Mouse (Mus musculus) lung, postnatal 0 days (tissue): ENCODE data around the gene Mrpl54. TPM values are rescaled to one million over a fixed set of nuclear protein-coding genes. Genes with fewer than 3 reads are reported as not detected.

Experiments
- ATAC-seq: fragments of 200-750 bp; cut with Nextera tagmentation; 2 replicates; pipeline ENCODE4 v1.8.0; 2017; ENCODE audit warnings: moderate library complexity
- DNase-seq: peaks from one replicate; pipeline ENCODE4 v3.0.0-alpha.2; 2016; ENCODE audit warnings: low spot score
- H3K27ac ChIP-seq: fragments of 300-500 bp; sonication (generic); 2 replicates; pipeline ENCODE4 v1.5.1; 2014; ENCODE audit warnings: antibody characterized with exemption, mild to moderate bottlenecking, low read length, mixed read lengths
- H3K27me3 ChIP-seq: fragments of 300-500 bp; sonication (generic); replicated peaks from 2 replicates; pipeline ENCODE4 v1.6.1; 2014; ENCODE audit warnings: low read length, mixed read lengths; ENCODE audit not compliant: insufficient read depth
- H3K36me3 ChIP-seq: fragments of 300-500 bp; sonication (generic); 2 replicates; pipeline ENCODE4 v1.6.1; 2014; ENCODE audit warnings: low read length, mixed read lengths; ENCODE audit not compliant: insufficient read depth
- H3K4me1 ChIP-seq: fragments of 300-500 bp; sonication (generic); 2 replicates; pipeline ENCODE4 v1.6.1; 2014; ENCODE audit warnings: antibody characterized with exemption, low read depth, low read length, mixed read lengths; ENCODE audit not compliant: insufficient read depth
- H3K4me2 ChIP-seq: fragments of 300-500 bp; sonication (generic); replicated peaks from 2 replicates; pipeline ENCODE4 v1.6.1; 2014; ENCODE audit warnings: low read depth, mild to moderate bottlenecking, low read length, moderate library complexity, mixed read lengths
- H3K4me3 ChIP-seq: fragments of 300-500 bp; sonication (generic); 2 replicates; pipeline ENCODE4 v1.5.1; 2014; ENCODE audit warnings: low read depth, low read length
- H3K9ac ChIP-seq: fragments of 300-500 bp; sonication (generic); replicated peaks from 2 replicates; pipeline ENCODE4 v1.6.1; 2014; ENCODE audit warnings: low read depth, mild to moderate bottlenecking
- H3K9me3 ChIP-seq: fragments of 300-500 bp; sonication (generic); 2 replicates; pipeline ENCODE4 v1.6.1; 2016; ENCODE audit warnings: low read length, mixed read lengths
- CTCF ChIP-seq: IDR thresholded peaks from 2 replicates; pipeline ENCODE4 v1.5.1; 2016; ENCODE audit warnings: antibody characterized with exemption, mild to moderate bottlenecking
- EP300 ChIP-seq: IDR thresholded peaks from 2 replicates; pipeline ENCODE4 v1.6.1; 2016; ENCODE audit warnings: antibody characterized with exemption, mild to moderate bottlenecking, control low read depth
- WGBS: fragments of 180-500 bp; shearing (Covaris S2); extraction: QIAGEN DNeasy Blood & Tissue Kit; methylation state at CpG from one replicate; pipeline ENCODE4 v1.1.7; 2014; 5-methylcytosine and 5-hydroxymethylcytosine counted together
- polyA plus RNA-seq: library from polyadenylated mRNA; unstranded; fragments of >200 nt; fragmentation: Nextera tagmentation; extraction: Ambion mirVana; gene quantifications from 2 replicates; pipeline ENCODE4 v1.2.1, GENCODE M21; 2015

The Mrpl54 gene
- polyA plus RNA-seq, 1 experiment from 2014 or later: 162 TPM

- ATAC-seq (no peak), DNase-seq (no peak)
- TF ChIP-seq EP300 (no peak), CTCF (no peak)
- no peaks in the 10 kb centered on the region for H3K27me3 ChIP-seq
- 76% methylated on average over 22 of the region's 22 CpGs for whole genome bisulfite sequencing
- peaks cover 7% of the 10 kb centered on the region for H3K36me3 ChIP-seq
- no peak overlapping the region for H3K4me3 ChIP-seq
- no peak overlapping the region for H3K4me2 ChIP-seq
- no peaks in the 10 kb centered on the region for H3K4me1 ChIP-seq
- no peak overlapping the region for H3K27ac ChIP-seq
- H3K9me3 ChIP-seq: no peaks in the 10 kb centered on the region
- H3K9ac ChIP-seq: no peak overlapping the region
Measured at GRCm38 (mm10) chr10:81277676-81278075, 10.9 kb upstream of the Mrpl54 start.

- Histone ChIP-seq H3K4me3 (no peak overlapping the region), H3K27me3 (no peaks in the 10 kb centered on the region), H3K9ac (no peak overlapping the region), H3K36me3 (peaks cover 17% of the 10 kb centered on the region), H3K9me3 (no peaks in the 10 kb centered on the region), H3K4me2 (no peak overlapping the region), H3K27ac (no peak overlapping the region), H3K4me1 (peaks cover 4% of the 10 kb centered on the region; the same call in 1 of the 2 replicates)
- no peak for TF ChIP-seq CTCF
- no peak for TF ChIP-seq EP300
- no peak for ATAC-seq
- no peak for DNase-seq
- 90% methylated on average over 19 of the region's 19 CpGs for WGBS
Measured at GRCm38 (mm10) chr10:81273842-81274241, 7.1 kb upstream of the Mrpl54 start.

GRCm38 (mm10) chr10:81272356-81272755 is 5.6 kb upstream of the Mrpl54 start:
- DNase-seq (no peak), ATAC-seq (no peak)
- Histone ChIP-seq H3K9ac (no peak overlapping the region), H3K4me2 (no peak overlapping the region), H3K36me3 (peaks cover 17% of the 10 kb centered on the region), H3K27me3 (no peaks in the 10 kb centered on the region), H3K9me3 (no peaks in the 10 kb centered on the region), H3K4me3 (no peak overlapping the region), H3K4me1 (peaks cover 9% of the 10 kb centered on the region; the same call in 1 of the 2 replicates), H3K27ac (no peak overlapping the region)
- no peak for TF ChIP-seq CTCF
- WGBS: 89% methylated on average over 21 of the region's 21 CpGs

- DNase-seq (no peak), ATAC-seq (no peak)
- Histone ChIP-seq H3K36me3 (peaks cover 21% of the 10 kb centered on the region), H3K27ac (peak overlapping the region; percentile 57; the same call in 1 of the 2 replicates), H3K4me3 (peak overlapping the region; percentile 66), H3K4me1 (peaks cover 9% of the 10 kb centered on the region; the same call in 1 of the 2 replicates), H3K9ac (peak overlapping the region; percentile 86), H3K4me2 (peak overlapping the region; percentile 81), H3K27me3 (no peaks in the 10 kb centered on the region), H3K9me3 (no peaks in the 10 kb centered on the region)
- WGBS: 75% methylated on average over 16 of the region's 16 CpGs
- TF ChIP-seq CTCF (no peak), EP300 (no peak)
Measured at GRCm38 (mm10) chr10:81268643-81269412, 2.1 kb upstream of the Mrpl54 start.

- H3K9me3 ChIP-seq: no peaks in the 10 kb centered on the region
- peaks cover 9% of the 10 kb centered on the region; the same call in 1 of the 2 replicates for H3K4me1 ChIP-seq
- ATAC-seq (peak; percentile 73), DNase-seq (peak; percentile 97)
- H3K4me3 ChIP-seq: peak overlapping the region; percentile 66
- TF ChIP-seq CTCF: no peak
- TF ChIP-seq EP300: no peak
- H3K9ac ChIP-seq: peak overlapping the region; percentile 86
- 3% methylated on average over 23 of the region's 23 CpGs for WGBS
- H3K27ac ChIP-seq: peak overlapping the region; percentile 57; the same call in 1 of the 2 replicates
- H3K27me3 ChIP-seq: no peaks in the 10 kb centered on the region
- H3K4me2 ChIP-seq: peak overlapping the region; percentile 81
- H3K36me3 ChIP-seq: peaks cover 22% of the 10 kb centered on the region
Measured at GRCm38 (mm10) chr10:81268056-81268455, 1.3 kb upstream of the Mrpl54 start.

- H3K9me3 ChIP-seq: peaks cover 2% of the 10 kb centered on the region; the same call in 1 of the 2 replicates
- no peak overlapping the region for H3K4me3 ChIP-seq
- no peak for TF ChIP-seq CTCF
- no peak for TF ChIP-seq EP300
- no peak overlapping the region for H3K9ac ChIP-seq
- no peak overlapping the region for H3K4me2 ChIP-seq
- DNase-seq (no peak), ATAC-seq (no peak)
- no peaks in the 10 kb centered on the region for H3K27me3 ChIP-seq
- no peak overlapping the region for H3K27ac ChIP-seq
- H3K36me3 ChIP-seq: peaks cover 9% of the 10 kb centered on the region
- 85% methylated on average over 8 of the region's 8 CpGs for WGBS
- H3K4me1 ChIP-seq: peaks cover 9% of the 10 kb centered on the region; the same call in 1 of the 2 replicates
Measured at GRCm38 (mm10) chr10:81265540-81265939, 1.2 kb downstream of the Mrpl54 start.
